Mouse (Mus musculus): ENCODE measurements around the gene Kctd3.
A peak's percentile ranks its signal among the peaks of the same experiment; 100 is the strongest.
"Not testable (repeated sequence)": the region's sequence is repeated elsewhere in the genome, so short reads cannot be mapped to it uniquely, and the experiment has no call there.

The Kctd3 gene

DNA sequence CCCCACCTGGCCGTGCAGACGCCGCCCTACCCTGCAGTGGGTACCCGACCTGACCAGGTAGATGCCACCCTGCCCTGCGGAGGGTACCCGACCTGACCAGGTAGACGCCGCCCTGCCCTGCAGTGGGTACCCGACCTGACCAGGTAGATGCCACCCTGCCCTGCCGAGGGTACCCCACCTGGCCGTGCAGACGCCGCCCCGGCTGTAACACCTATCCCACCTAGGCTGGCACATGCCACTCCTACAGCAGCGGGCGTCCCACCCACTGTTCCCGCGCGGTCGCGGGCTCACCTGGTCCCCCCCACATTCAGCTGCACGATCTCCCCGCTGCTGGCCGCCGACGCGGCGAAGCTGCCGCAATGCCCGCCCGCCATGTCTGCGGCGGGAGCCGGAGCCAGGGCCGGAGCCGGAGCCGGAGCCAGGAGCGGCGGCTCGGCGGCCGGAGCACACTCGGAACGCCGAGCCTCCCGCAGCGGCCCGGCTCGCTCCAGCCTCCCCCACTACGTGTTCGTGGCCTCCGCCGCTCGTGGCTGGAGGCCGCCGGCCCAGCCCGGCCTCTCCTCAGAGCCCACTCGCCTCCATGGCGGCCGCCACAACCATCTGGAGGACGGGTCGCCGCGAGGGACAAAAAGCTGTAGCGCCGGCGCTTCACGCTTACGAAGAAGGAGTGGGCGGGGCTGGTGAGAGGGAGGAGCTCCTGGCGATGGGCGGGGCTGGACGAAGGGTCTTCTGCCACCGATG, at the start of gene Kctd3:
Gene Kctd3 (minus strand): TSS at position 603 of the 741 bp plus-strand sequence.
- DNase-seq = peak; percentile 96

DNA sequence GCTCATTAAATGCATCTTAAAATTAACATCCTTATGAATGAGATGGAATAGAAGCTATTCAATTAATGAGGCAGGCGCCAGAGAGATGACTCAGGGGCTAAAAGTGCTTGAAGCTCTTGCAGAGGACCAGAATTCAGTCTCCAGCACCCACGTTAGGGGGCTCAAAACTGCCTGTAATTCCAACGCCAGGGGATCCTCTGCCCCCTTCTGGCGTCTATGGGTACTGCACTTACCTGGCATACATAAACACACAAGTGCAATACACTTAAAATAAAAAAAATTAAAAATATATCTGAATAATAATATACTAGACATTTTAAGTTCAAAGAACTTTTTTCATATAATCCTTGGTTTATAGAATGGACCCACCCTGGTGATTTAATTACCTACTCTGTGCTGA, 49.8 kb upstream of the Kctd3 start:
- DNase-seq = no peak

DNA sequence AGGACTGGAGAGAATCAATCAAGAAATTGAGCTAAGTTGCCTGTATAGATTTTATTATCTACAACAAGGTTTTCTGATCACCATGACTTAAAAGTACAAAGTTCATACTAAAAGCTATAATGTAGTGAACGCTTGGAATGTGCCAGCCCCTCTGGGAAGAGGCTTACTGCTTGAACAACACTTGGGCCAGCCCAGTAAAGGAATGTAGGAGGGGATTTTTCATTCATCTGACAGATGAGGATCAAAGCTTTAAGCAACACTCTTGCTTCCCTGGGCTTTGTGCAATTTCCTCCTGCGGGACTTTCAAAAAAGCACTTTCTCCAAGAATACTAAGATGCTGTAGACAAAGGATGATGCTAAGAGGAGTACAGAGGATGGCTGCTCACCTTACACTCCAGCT, 48.3 kb upstream of the Kctd3 start:
- DNase-seq = no peak

- DNase-seq = no peak
These were observed 47.4 kb upstream of the Kctd3 start for GRCm38 (mm10) chr1:189054941-189055551.

DNA sequence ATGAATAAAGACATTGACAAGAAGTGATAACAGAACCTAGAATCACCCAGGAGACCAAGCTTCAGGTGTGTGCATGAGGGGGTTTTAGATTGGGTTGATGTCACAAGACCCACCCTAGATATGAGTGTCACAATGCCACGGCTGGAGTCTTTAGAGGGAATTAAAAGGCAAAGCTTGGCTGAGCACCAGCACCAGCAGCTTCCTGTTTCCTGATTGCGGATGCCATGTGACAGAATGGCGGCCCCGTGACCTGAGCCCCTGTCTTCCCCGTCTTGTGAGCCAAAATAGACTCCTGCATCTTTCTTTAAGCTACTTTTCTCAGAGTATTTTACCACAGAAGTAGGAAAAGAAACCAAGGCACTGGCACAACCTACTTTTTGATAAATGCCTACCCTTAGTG, 46.5 kb upstream of the Kctd3 start:
- no peak for DNase-seq

DNA sequence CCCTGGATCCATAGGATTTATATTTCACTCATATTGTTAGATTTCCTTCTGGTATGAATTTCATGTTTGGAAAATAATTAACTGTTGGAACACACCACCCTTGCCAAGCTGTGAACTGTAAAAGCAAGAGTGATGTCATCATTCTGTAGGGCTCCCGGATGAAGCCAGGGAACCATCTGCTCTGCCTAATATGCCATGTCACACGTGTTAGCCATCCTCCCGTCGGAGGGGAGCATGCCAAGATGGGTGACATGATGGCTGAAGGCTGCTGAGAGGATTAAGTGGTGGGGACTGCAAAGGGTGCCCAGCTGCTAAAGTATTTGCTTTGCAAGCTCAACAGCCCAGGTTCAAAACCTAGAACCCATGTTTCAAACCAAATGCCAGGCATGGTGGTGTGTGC, 44.5 kb upstream of the Kctd3 start:
- no peak for DNase-seq

DNA sequence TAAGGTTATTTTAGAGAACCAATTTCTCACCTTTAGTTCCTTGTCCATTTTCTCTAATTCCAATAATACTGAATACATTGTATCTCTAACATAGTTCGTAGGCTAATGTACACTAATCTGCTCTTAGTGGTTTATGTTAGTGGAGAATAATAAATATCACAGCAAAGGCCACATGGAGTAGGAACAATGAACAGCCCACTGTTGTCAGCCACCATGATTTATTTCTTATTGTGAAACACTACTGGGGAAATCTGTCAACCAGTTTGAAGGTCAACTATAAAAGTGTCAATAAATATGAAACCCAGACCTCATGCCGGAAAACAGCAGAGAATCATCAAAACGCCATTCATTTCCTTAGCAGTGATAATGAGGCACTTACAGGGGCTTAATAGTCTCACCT, 42.5 kb upstream of the Kctd3 start:
- DNase-seq = no peak

DNA sequence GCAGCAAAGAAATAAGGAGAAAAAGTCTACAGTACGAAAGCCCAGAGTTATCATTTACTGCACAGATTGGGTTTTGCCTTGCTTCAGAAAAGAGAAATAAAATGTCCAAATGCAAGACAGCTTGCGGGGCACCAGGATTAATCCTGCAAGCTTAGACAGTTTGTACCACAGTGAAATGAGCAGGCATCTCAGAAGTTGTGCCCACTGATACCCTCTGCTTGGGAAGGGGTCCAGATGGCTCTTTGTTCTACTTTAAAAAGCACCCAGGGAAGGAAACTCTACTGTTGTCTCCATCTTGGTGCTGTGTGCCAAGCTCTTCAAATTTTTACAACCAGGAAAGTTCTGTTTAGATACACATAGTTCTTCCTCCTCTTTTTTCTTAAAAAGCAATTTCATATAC, 40.7 kb upstream of the Kctd3 start:
- DNase-seq = no peak

DNA sequence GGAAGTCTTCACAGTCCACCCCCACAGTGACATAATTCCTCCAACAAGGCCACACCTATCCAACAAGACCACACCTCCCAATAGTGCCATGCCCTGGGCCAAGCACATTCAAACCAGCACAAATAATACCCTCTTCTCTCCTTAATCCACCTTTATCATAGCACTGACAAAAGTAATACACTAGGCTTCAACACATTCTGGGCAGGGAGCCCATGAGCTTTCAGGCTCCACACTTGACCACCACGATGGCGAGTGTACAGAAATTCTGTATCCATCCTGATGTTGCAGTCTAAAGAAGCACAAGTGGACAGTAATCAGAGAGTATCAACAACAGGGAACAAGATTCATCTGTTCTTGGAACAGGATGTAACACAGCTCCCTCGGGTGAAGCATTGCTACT, 40.3 kb upstream of the Kctd3 start:
- DNase-seq = no peak

DNA sequence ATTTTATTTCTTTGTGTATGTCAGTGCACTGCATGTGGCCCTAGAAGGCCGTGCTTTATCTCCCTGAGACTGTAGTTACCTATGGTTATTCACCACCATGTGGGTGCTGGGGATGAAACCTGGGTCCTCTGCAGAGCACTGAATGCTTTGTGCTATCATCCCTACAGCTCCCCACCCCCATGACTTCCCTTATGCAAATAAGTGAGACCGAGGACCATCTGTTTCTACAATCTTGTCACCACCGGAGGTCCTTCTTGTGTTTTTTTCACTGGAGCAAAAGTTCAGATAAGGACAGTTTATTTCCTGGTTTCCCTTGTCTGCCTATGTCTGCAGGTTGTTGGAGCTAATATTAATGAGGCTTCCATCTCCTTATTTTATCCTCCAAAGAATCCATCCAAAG, 39.2 kb upstream of the Kctd3 start:
- DNase-seq = no peak

GRCm38 (mm10) chr1:189046301-189046700, 38.7 kb upstream of the Kctd3 start:
- DNase-seq = no peak

- DNase-seq = no peak
These were observed 33.6 kb upstream of the Kctd3 start for GRCm38 (mm10) chr1:189041261-189041660.

DNA sequence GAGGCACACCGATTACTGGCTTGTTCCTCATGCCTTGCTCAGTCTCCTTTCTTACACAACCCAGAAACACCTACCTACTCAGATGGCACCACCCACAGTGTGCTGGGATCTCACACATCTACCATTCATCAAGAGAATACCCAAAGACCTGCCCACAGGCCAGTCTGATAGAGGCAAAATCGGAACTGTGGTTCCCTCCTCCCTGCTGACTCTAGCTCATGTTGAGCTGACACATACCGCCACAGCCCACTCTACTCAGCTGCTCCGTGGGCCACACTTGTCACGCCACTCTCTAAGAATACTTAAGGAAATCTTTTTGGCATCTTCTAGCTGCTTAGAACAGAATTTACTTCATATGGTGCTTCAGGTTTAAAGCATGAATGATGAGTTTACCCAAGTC, 31.7 kb upstream of the Kctd3 start:
- DNase-seq = no peak

DNA sequence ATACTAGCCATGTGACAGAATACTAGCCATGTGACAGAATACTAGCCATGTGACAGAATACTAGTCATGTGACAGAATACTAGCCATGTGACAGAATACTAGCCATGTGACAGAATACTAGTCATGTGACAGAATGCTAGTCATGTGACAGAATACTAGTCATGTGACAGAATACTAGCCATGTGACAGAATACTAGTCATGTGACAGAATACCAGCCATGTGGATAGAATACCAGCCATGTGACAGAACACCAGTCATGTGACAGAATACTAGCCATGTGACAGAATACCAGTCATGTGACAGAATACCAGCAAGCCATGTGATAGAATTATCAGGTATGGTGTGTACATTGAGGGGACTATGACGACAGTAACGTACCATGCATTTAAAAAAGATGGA, 25.2 kb upstream of the Kctd3 start:
- DNase-seq = not testable (repeated sequence)

DNA sequence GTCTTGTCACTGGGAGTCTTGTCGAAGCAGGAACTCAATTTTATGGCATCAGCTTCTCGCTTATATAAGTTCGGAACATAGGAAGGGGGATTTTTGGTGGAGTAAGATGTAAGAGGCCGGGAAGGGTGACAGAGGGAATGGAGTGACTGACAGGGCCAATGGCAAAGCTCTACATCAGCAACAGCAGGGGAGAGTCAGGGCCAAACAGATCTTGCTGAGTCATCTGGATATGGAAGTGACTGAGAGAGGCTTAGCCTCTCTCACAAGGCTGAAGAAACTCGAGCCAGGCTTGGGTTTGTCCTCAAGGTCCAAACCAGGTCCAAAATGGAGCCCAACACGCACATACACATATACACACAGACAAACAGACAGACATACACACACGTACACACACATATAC, 23.3 kb upstream of the Kctd3 start:
- DNase-seq = no peak

DNA sequence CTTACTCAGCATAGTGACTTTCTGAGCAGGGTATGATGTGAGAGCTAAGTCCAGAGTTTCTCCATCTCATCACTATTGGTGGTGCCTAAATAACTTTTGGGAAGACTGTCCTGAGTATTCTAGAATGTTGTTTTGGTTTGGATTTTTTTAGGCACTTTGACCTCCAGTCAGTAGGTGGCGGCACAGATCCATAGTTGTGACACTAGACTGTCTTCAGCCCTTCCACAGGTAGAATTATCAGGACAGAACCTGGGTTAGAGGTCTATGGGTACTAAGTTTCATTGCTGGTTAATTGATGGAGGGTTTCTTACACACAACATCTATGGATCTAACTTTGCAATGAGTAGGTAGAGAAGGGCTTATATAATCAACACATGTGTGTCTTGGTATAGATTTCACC, 20.6 kb upstream of the Kctd3 start:
- peak; percentile 61 for DNase-seq

GRCm38 (mm10) chr1:189026885-189027284, 19.2 kb upstream of the Kctd3 start:
- no peak for DNase-seq

DNA sequence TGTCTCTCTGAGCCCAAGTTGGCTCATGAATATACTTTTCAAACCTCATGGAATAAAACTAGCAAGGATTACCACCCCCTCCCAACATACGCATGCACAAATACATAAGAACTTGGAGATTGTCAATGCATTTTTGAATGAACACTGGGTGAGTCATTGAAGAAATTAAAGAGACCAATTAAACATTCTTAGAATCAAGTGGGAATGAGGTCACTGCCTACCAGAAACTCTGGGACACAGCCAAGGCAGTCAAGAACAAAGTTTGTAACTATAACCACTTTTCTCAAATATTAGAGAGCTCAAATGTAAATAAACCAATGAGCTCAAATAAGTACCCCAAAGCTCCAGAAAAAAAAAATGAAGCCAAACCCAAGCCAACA, 16.1 kb upstream of the Kctd3 start:
- no peak for DNase-seq

- DNase-seq = no peak
These were observed 15.5 kb upstream of the Kctd3 start for GRCm38 (mm10) chr1:189022925-189023700.

DNA sequence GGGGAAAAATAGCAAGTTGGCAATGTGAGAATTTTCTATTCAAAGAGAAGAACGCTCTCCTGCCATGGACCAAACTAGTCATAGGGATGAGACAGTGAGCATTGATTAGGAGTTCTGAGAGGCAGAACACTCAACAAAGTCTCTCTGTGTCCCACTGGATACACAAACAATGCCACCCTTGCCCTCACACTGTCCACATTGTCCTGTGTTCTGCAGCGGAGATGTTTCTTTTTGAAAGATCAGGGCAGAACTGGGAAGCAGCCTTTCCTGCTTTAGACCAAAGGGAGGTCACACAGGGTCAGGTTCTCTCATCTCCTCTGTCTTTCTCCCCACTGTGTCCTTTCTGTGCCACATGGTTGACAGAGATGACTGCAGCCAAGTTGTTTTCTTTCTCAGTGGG, 7.7 kb upstream of the Kctd3 start:
- DNase-seq = peak; percentile 34

DNA sequence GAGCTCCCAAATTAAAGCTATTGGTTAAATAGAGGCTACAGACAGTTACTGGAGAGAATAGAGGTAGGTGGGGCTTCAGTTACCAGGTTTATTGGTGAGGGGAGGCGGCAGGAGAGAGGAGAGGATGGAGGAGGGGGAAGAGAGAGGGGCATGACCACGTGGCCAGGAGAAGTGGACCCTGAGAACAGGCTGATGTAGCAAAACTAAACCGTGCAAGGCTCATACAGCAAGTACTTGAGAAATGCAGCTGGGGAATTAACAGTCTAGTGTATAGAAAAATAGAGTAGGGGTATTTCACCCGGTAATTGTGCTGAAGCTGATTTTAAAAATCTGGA, 5.9 kb upstream of the Kctd3 start:
- no peak for DNase-seq

GRCm38 (mm10) chr1:189012846-189013586, 5.4 kb upstream of the Kctd3 start:
- DNase-seq = no peak

GRCm38 (mm10) chr1:189010671-189011070, 3.0 kb upstream of the Kctd3 start:
- no peak for DNase-seq

- DNase-seq = no peak
These were observed 311 bp upstream of the Kctd3 start for GRCm38 (mm10) chr1:189007980-189008324.

Measured in cerebellum, adult 9-10 months (tissue).